Mouse (Mus musculus) embryonic fibroblast, embryonic 13.5 days (primary cell): Measurements from ENCODE around the gene Itga11.

Experiments used
- CTCF ChIP-seq: IDR thresholded peaks from 2 replicates; pipeline ENCODE4 v1.5.1; 2011; ENCODE audit warnings: mild to moderate bottlenecking, control low read depth, low read length, moderate library complexity, borderline replicate concordance; ENCODE audit not compliant: insufficient read depth
- POLR2A ChIP-seq: IDR thresholded peaks from 2 replicates; pipeline ENCODE4 v1.6.1; 2011; ENCODE audit warnings: low read depth, mild to moderate bottlenecking, control low read depth, low read length, moderate library complexity

DNA sequence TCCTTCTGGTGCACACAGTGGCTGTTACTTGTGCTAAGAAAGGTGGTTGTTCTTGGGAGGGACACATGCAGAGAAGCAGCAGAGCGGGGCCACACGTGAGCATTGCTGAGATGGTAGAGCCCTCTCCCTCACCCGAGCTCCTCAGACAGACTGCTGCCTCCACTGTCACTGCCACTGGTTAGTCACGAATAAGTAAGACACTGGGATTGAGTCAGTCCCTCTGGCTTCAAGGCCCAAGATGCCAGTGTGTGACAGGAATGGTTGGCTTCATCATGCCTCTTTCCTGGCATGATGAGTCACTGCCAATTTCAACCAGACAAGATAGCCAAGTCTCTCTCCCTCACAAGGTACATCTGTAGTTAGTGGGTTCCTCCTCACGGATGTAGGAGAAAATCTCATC lies 109.1 kb downstream of the Itga11 start:
- TF ChIP-seq POLR2A (no peak), CTCF (no peak)
